Mouse (Mus musculus) small intestine, adult 10 weeks (tissue): ENCODE data around the gene Sertad1. TPM values are rescaled to one million over a fixed set of nuclear protein-coding genes. Genes with fewer than 3 reads are reported as not detected.

Experiments used
- polyA plus RNA-seq: library from polyadenylated mRNA; stranded (reverse); fragments of 350-450 nt; fragmentation: Illumina TruSeq; extraction: RNeasy Lipid Tissue Mini Kit (QIAGEN cat#74804); gene quantifications from one replicate; pipeline ENCODE4 v1.2.3, GENCODE M21; 2014; ENCODE audit warnings: low replicate concordance

Sertad1 gene
- 0.71 TPM for polyA plus RNA-seq

GRCm38 (mm10) chr7:27486770-27487697 is at the start of gene Sertad1:
TSS of gene Sertad1 (plus strand) at chr7:27486910.

GRCm38 (mm10) chr7:27447419-27448286 is 39.1 kb upstream of the Sertad1 start, which contains the start of the genes Sptbn4 and Blvrb:
TSS of gene Sptbn4 (minus strand) at chr7:27447686.
TSS of gene Blvrb (plus strand) at chr7:27447978.

GRCm38 (mm10) chr7:27473156-27473834 is 13.4 kb upstream of the Sertad1 start, which contains the start of gene Sertad3:
TSS of gene Sertad3 (plus strand) at chr7:27473768.

GRCm38 (mm10) chr7:27499036-27499435 is 12.3 kb downstream of the Sertad1 start, which contains the start of gene Prx:
TSS of gene Prx (plus strand) at chr7:27499324.

GRCm38 (mm10) chr7:27522967-27523366 is 36.3 kb downstream of the Sertad1 start, which contains the start of gene Hipk4:
TSS of gene Hipk4 (plus strand) at chr7:27523267.

Other genes with a start within 250 kb of the Sertad1 start
- 0.07 TPM for gene Numbl, start 228.5 kb upstream of the Sertad1 start, polyA plus RNA-seq
- not detected for gene Ltbp4, start 149.2 kb upstream of the Sertad1 start, polyA plus RNA-seq
- not detected for gene Shkbp1, start 130.9 kb upstream of the Sertad1 start, polyA plus RNA-seq
- gene Gm20479, start 129.5 kb upstream of the Sertad1 start, polyA plus RNA-seq = not detected
- not detected for gene Sptbn4, start 39.2 kb upstream of the Sertad1 start, polyA plus RNA-seq
- not detected for gene Blvrb, start 38.9 kb upstream of the Sertad1 start, polyA plus RNA-seq
- gene Sertad3, start 13.1 kb upstream of the Sertad1 start, polyA plus RNA-seq = 1.2 TPM
- gene Prx, start 12.4 kb downstream of the Sertad1 start, polyA plus RNA-seq = not detected
- gene Hipk4, start 36.4 kb downstream of the Sertad1 start, polyA plus RNA-seq = 0.15 TPM
- not detected for gene Pld3, start 66.3 kb downstream of the Sertad1 start, polyA plus RNA-seq
- gene 2310022A10Rik, start 66.3 kb downstream of the Sertad1 start, polyA plus RNA-seq = 2.2 TPM
- 2.2 TPM for gene Akt2, start 104.6 kb downstream of the Sertad1 start, polyA plus RNA-seq
- gene Ttc9b, start 167.0 kb downstream of the Sertad1 start, polyA plus RNA-seq = not detected
- gene Map3k10, start 187.7 kb downstream of the Sertad1 start, polyA plus RNA-seq = not detected
- gene Zfp607b, start 202.4 kb downstream of the Sertad1 start, polyA plus RNA-seq = 1.2 TPM
- gene Zfp60, start 244.5 kb downstream of the Sertad1 start, polyA plus RNA-seq = 16.3 TPM